Mouse (Mus musculus) Patski (cell line): ENCODE data around the gene Bet1l. TPM values are rescaled to one million over a fixed set of nuclear protein-coding genes. Genes with fewer than 3 reads are reported as not detected.

Experiments used
- ATAC-seq: fragments of 100-300 bp; one replicate; pipeline ENCODE4 v1.8.0; 2021
- CTCF ChIA-PET: fragments of 350-600 bp; sonication (Branson Sonifier 250); formaldehyde crosslinking; loops from one replicate; lab custom pipeline; 2022; ENCODE audit warnings: inconsistent platforms; lab: Charles Lee
- POLR2A ChIA-PET: fragments of 350-600 bp; sonication (Branson Sonifier 250); formaldehyde crosslinking; loops from one replicate; lab custom pipeline; 2022; ENCODE audit warnings: antibody characterized with exemption, inconsistent platforms; lab: Charles Lee
- DNase-seq: peaks from one replicate; pipeline ENCODE4 v3.0.0-alpha.2; 2011; ENCODE audit warnings: low read depth, low spot score
- H3K27me3 ChIP-seq: fragments of 371-371 bp; one replicate; pipeline ENCODE4 v1.5.1; 2021
- CTCF ChIP-seq: fragments of 100-300 bp; IDR thresholded peaks from one replicate; pipeline ENCODE4 v1.5.1; 2021
- in situ Hi-C: fragments of 300-500 bp; cut with MboI; formaldehyde crosslinking; loops from 3 replicates; pipeline ENCODE4 v1.11.1; 2018; ENCODE audit warnings: low pct_unique_long_range_greater_than_20kb, mixed read lengths
- polyA plus RNA-seq: library from polyadenylated mRNA; unstranded; gene quantifications from one replicate; pipeline ENCODE4 v1.2.3, GENCODE M21; 2021

Gene Bet1l
- polyA plus RNA-seq, 1 experiment from 2014 or later: 28.0 TPM

DNA sequence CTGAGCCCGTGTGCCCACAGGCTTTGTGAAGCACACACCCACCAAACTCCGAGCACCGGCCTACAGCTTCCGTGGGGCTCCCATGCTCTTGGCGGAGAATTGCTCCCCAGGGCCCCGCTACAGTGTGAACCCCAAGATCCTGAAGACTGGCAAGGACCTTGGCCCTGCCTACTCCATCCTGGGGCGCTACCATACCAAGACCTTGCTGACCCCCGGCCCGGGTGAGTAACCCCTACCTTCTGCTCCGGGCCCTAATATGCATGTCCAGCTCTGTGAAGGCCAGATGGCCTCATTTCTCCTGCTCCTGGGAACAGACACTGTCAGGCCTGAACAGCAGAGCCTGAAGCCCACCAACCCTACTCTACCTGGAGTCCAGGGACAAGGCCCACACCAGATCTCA lies 8.8 kb downstream of the Bet1l start:
- no peak for TF ChIP-seq CTCF
- POLR2A ChIA-PET: interaction anchor here (1.3 to 1.4 kb wide), 2 partner anchors 9 to 34 kb away, joined by 4 to 6 read pairs; partner anchors contain the start of genes Bet1l and Ric8a
- in situ Hi-C loops: loop anchor here (10.0 kb wide), 1 partner anchor 326 kb away; the partner anchor contains the start of gene Rnh1
- H3K27me3 ChIP-seq: no peaks in the 10 kb centered on the region
- ATAC-seq: no peak
- DNase-seq: no peak
- CTCF ChIA-PET: interaction anchor here (1.1 to 1.9 kb wide), 4 partner anchors 55 to 160 kb away, joined by 3 to 6 read pairs (median 4); no protein-coding TSS in a partner anchor

DNA sequence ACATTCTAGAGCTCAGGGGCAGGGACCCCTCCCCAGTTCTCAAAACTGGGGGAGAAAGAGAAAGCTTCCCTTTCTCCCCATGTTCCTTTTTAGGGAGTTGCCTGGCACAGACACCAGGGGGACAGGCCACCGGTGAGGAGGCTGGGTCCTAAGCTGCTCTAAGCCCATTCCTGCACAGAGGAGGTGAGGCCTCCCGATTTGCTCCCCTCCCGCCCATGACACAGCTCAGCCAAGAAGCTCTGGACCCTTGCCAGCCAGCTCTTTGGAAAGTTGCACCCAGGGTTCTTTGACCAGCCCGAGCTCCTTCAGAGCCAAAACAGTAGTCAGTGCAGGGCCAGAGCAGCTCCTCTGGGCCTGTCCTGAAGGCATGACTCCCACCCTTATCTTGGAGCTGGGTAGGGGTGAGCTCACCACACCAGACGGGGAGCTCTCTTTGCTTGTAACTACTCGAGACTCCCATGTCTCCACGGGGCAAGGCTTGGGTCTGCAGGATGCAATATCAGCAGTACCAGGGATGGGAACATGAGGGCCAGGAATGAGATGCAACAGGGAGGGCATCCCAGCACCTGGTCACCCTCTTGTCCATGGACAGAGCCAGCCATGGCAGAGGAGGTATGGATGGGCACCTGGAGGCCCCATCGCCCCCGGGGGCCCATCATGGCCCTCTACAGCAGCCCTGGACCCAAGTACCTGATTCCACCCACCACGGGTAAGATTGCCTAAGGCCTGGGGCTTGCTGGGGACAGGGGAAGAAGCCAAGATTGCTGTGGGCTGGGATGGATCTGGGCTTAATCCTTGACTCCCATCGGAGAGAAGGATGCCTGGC lies 9.4 kb downstream of the Bet1l start, which contains the start of gene Odf3:
Odf3 (plus strand) TSS at position 51 of the 826 bp plus-strand sequence.
- no peak for TF ChIP-seq CTCF
- in situ Hi-C loops: loop anchor here (10.0 kb wide), 1 partner anchor 327 kb away; the partner anchor contains the start of gene Rnh1
- POLR2A ChIA-PET: interaction anchor here (1.3 to 1.4 kb wide), 2 partner anchors 9 to 35 kb away, joined by 4 to 6 read pairs; partner anchors contain the start of genes Bet1l and Ric8a
- CTCF ChIA-PET: interaction anchor here (1.1 to 1.9 kb wide), 4 partner anchors 56 to 161 kb away, joined by 3 to 6 read pairs (median 4); no protein-coding TSS in a partner anchor
- no peaks in the 10 kb centered on the region for H3K27me3 ChIP-seq
- DNase-seq (no peak), ATAC-seq (no peak)

DNA sequence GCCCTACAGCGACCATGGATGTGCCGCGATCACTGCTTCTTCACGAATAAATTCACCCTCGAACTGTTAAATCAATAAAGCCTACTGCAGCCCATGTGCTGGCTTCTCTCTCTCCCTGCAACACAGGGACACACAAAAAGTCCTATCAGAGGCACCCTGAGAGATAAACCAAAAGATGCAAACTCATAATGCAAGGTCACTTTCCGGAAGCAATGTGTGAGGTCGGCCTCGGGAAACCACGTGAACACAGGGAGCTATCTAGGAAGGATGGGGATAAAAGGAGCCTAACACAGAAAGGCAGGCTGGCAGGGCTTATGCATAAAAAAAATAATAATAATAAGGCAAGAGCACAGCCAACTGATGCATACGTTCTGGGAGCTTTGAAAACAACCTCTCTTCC lies 10.7 kb downstream of the Bet1l start:
- DNase-seq (no peak), ATAC-seq (no peak)
- ChIA-PET POLR2A (no interaction called here), CTCF (interaction anchor here (1.9 kb wide), 1 partner anchor 162 kb away, joined by 5 read pairs; no protein-coding TSS in a partner anchor)
- no peaks in the 10 kb centered on the region for H3K27me3 ChIP-seq
- in situ Hi-C loops: loop anchor here (10.0 kb wide), 1 partner anchor 328 kb away; the partner anchor contains the start of gene Rnh1
- TF ChIP-seq CTCF: no peak

DNA sequence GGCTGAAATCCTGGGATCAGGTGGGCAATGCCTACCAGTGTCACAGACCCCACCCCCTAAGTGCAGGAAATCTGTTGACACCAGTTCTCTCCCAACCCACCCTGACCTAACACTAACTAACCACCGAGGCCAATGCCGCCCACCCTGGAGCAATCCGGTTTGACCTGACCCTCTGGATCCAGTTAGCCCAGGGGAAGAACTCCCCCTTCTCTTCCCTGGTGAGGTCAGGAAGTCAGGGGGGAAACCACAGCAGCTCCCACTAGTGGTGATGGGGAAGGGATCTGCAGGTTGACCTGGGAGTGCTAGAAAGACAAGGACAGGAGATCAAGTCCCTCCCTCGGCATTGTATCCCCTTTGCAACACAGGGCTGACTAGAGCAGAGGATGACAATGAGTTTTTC lies 11.7 kb downstream of the Bet1l start:
- CTCF ChIA-PET: interaction anchor here (1.7 to 2.0 kb wide), 3 partner anchors 8 to 114 kb away, joined by 6 to 7 read pairs (median 7); no protein-coding TSS in a partner anchor
- in situ Hi-C loops: loop anchor here (10.0 kb wide), 1 partner anchor 329 kb away; the partner anchor contains the start of gene Rnh1
- TF ChIP-seq CTCF: no peak

DNA sequence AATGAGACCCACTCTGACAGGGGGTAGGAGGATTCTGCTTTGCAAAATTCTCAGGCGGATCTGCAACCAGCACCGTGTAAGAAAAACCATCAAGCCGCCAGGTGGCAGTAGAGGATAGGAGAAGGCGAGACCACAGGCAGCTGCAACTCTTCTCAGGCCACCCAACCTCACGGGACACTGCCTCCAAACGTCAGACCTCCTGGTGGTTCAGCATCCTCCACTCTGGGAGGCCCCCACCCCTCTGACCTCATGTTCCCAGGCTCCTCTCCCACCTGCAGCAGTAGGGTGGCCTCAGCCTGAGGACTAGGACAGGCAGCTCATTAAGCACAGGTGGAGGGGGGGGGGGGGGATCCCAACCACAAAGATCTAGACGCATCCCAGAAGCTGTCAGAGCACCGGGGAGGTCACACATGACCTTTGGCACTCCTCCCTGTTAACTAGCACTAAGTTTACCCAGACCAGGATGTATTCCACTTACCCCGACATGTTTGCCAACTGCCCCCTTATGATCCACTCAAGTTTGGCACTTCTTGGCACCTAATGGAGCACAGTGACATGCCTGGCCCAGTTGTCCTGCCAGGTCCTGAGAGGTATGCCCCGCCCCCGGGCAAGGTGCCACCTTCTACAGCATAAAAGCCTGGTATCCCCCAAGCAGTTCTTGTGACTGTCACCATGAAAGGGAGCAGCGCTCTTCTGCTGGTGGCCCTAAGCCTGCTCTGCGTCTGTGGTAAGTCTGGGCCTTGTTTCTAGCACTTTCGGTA lies 12.3 kb downstream of the Bet1l start, which contains the start of gene Scgb1c1:
Scgb1c1 (plus strand) TSS at position 643 of the 761 bp plus-strand sequence.
- ChIA-PET CTCF (interaction anchor here (0.8 to 2.0 kb wide), 6 partner anchors 9 to 114 kb away, joined by 3 to 9 read pairs (median 6); no protein-coding TSS in a partner anchor), POLR2A (no interaction called here)
- H3K27me3 ChIP-seq: no peaks in the 10 kb centered on the region
- DNase-seq (no peak), ATAC-seq (peak; percentile 73)
- TF ChIP-seq CTCF: no peak
- in situ Hi-C loops: loop anchor here (5.0 to 10.0 kb wide), 3 partner anchors 57 to 330 kb away; partner anchors contain the start of genes Cox8b and Rnh1

More for the DNA sequence above, 11.7 kb downstream of the Bet1l start:
- H3K27me3 ChIP-seq: no peaks in the 10 kb centered on the region
- DNase-seq (no peak), ATAC-seq (no peak)
- POLR2A ChIA-PET: no interaction called here

DNA sequence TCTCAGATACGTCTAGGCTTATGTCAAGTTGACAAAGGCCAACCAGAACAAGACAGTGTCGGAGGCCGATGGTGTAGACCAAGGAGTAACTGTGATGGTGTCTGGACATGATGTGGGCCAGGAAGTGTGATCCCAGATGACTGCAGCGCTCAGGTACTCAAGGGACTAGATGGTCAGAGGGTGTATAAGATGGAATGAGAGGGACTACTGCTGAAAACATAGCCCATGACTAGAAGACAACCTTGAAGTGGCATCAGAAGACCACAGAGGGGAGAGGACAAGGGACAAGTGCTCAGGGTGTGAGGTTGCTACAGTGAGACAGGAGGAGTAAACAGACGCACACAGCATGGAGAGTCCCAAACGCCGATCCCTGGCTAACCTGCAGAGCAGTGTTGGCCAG lies 13.6 kb downstream of the Bet1l start:
- no peak for TF ChIP-seq CTCF
- H3K27me3 ChIP-seq: no peaks in the 10 kb centered on the region
- DNase-seq (no peak), ATAC-seq (no peak)
- CTCF ChIA-PET: interaction anchor here (1.3 to 2.0 kb wide), 4 partner anchors 10 to 69 kb away, joined by 4 to 9 read pairs (median 6); no protein-coding TSS in a partner anchor
- in situ Hi-C loops: loop anchor here (5.0 to 10.0 kb wide), 3 partner anchors 58 to 331 kb away; partner anchors contain the start of genes Cox8b and Rnh1
- POLR2A ChIA-PET: no interaction called here

DNA sequence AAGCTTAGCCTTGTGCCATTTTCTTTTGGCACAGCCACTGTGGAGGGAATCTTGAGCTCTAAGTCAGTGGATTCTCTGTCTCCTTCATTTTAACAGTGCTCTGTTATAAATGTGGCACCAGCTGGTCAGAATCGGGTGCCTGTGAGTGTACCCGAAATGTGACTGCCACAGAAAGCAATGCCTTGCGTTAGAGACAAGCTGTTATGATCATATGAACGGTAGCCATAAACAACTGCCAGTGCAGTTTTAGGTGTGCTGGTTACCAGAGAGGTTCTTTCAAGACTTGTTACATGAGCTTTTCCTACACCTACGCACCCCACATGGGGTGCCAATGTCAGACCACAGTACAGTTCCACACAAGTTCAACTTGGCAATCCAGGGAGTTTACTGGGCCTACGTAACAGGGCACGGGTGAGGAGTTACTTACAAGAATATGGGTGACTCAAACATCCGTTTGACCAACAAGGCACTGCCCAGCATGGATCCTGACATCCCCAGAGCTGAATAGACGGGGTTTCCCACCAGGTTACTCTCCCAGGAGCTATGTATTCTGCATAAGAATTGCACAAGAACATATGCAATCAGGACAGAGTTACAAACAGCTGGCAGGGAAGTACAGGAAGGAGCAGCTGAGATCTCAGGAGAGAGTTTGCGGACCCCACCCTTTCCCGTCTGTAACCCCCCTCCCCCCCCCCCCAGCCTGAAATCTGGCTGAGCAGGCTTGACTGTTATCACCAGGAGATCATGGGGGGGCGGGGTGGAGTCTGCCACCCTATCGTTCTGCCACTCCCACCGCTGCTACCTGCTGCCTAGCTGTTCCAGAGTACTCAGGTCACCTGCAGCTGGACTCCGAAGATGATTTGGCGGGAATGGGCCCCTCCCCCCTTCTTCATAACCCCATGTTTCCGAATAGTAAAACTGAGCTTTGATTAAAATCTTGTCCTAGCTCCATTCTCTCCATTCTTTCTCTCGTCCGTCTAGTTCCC lies 16.3 kb downstream of the Bet1l start:
- no peaks in the 10 kb centered on the region for H3K27me3 ChIP-seq
- no peak for DNase-seq
- no peak for TF ChIP-seq CTCF
- POLR2A ChIA-PET: interaction anchor here (0.6 kb wide), 1 partner anchor 82 kb away, joined by 3 read pairs; no protein-coding TSS in a partner anchor
- in situ Hi-C loops: loop anchor here (5.0 to 10.0 kb wide), 3 partner anchors 61 to 334 kb away; partner anchors contain the start of genes Cox8b and Rnh1
- peak; percentile 16 for ATAC-seq
- CTCF ChIA-PET: interaction anchor here (1.0 to 1.5 kb wide), 2 partner anchors 11 to 62 kb away, joined by 4 read pairs; no protein-coding TSS in a partner anchor

DNA sequence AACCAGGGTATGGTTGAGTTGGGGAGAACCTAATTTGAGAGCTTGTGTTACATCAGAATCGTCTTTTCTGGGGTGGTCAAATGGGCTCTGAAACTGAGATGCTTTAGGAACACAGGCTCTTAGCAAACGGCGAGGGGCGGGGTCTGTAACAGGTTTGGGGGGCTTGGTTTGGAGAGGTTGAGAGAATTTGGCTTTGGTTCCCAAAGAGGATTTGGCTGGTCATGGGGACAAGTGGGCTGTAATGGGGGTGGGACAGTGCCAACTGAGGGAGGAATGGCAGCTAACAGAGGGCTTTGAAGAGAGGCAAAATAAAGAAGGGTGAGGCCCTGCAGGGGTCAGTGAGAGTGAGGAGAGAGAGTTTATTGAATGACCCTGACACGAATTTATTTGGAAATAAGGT lies 17.8 kb downstream of the Bet1l start:
- CTCF ChIA-PET: no interaction called here
- DNase-seq (no peak), ATAC-seq (no peak)
- in situ Hi-C loops: no loop called here
- H3K27me3 ChIP-seq: no peaks in the 10 kb centered on the region
- POLR2A ChIA-PET: no interaction called here
- no peak for TF ChIP-seq CTCF
